Mouse (Mus musculus) spleen, adult 2 months (tissue): ENCODE data around the gene Gstp1.

Experiments used
- CTCF ChIP-seq: fragments of 200-500 bp; IDR thresholded peaks from 2 replicates; pipeline ENCODE4 v1.5.1; 2011; ENCODE audit warnings: mild to moderate bottlenecking, inconsistent platforms; ENCODE audit not compliant: insufficient read depth, insufficient read length, insufficient replicate concordance; ENCODE audit errors: extremely low read depth
- POLR2A ChIP-seq: fragments of 200-500 bp; IDR thresholded peaks from 2 replicates; pipeline ENCODE4 v1.6.1; 2011; ENCODE audit warnings: low read depth, low read length, inconsistent platforms

DNA sequence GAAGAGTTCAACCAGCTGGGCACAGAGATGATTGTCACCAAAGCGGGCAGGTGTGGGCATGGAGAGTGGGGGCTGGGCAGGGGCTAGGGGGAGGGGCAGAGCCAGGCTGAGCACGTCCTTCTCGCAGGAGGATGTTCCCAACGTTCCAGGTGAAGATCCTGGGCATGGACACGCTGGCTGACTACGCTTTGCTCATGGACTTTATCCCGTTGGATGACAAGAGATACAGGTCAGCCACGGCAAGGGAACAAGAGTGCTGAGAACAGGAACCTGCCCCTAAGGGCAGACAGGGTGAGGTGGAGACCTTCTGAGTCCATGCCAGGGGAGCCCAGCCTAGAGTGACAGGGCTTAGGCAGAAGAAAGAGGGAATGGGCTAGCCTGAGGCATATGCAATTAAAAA is 41.0 kb downstream of the Gstp1 start:
- TF ChIP-seq CTCF, result no peak
- TF ChIP-seq POLR2A, result no peak
